Mouse (Mus musculus) CH12.LX (cell line): ENCODE measurements around the gene Acox3. TPM values are rescaled to one million over a fixed set of nuclear protein-coding genes. Genes with fewer than 3 reads are reported as not detected.

Experiments
- DNase-seq: peaks from one replicate; pipeline ENCODE4 v3.0.0-alpha.2; 2013; ENCODE audit errors: extremely low read depth
- H3K27ac ChIP-seq: 2 replicates; pipeline ENCODE4 v1.5.1; 2012; ENCODE audit warnings: low read depth, mild to moderate bottlenecking, control low read depth, moderate library complexity; ENCODE audit not compliant: insufficient read depth
- H3K27me3 ChIP-seq: replicated peaks from 2 replicates; pipeline ENCODE3; 2012; ENCODE audit warnings: inconsistent platforms
- H3K36me3 ChIP-seq, 2 experiments: replicated peaks in 1 of 2; 2 replicates each; pipeline versions ENCODE3 to v1.6.1; 2012; ENCODE audit warnings: inconsistent platforms in 1 of 2, low read length in 1 of 2, mild to moderate bottlenecking in 1 of 2, mixed read lengths in 1 of 2, moderate library complexity in 1 of 2; ENCODE audit not compliant: control insufficient read depth in 1 of 2, insufficient read depth in 1 of 2
- H3K4me1 ChIP-seq, 2 experiments: 2 replicates each; pipeline ENCODE4 v1.6.1; 2012; ENCODE audit warnings: inconsistent platforms in 1 of 2, moderate library complexity in 1 of 2; ENCODE audit not compliant: insufficient read depth in 2 of 2, control insufficient read depth in 1 of 2
- H3K4me2 ChIP-seq: 2 replicates; pipeline ENCODE4 v1.6.1; 2012; ENCODE audit warnings: low read depth, mild to moderate bottlenecking, control low read depth; ENCODE audit not compliant: poor library complexity, insufficient read depth, severe bottlenecking
- H3K4me3 ChIP-seq, 3 experiments: fragments of 150-350 bp in 1 of 3; sonication (generic) in 1 of 3; replicated peaks in 1 of 3; 2 replicates each; pipeline versions ENCODE3 to v1.5.1; 2011 to 2012; ENCODE audit warnings: low read depth in 2 of 3, low read length in 2 of 3, mild to moderate bottlenecking in 2 of 3, moderate library complexity in 2 of 3, control low read depth in 1 of 3, improper control_type of control experiment in 1 of 3, inconsistent platforms in 1 of 3, mixed read lengths in 1 of 3; ENCODE audit not compliant: poor library complexity in 1 of 3
- H3K79me2 ChIP-seq: replicated peaks from 2 replicates; pipeline ENCODE4 v1.6.1; 2012; ENCODE audit warnings: mild to moderate bottlenecking, moderate library complexity; ENCODE audit not compliant: control insufficient read depth, poor library complexity, insufficient read depth, severe bottlenecking; ENCODE audit errors: extremely low read depth
- H3K9ac ChIP-seq: 2 replicates; pipeline ENCODE4 v1.6.1; 2012; ENCODE audit warnings: low read depth, mild to moderate bottlenecking, control low read depth, moderate library complexity; ENCODE audit not compliant: insufficient read depth
- H3K9me3 ChIP-seq: replicated peaks from 2 replicates; pipeline ENCODE3; 2012; ENCODE audit warnings: low read length, inconsistent platforms, mixed read lengths
- CHD1 ChIP-seq: IDR thresholded peaks from 2 replicates; pipeline ENCODE4 v1.6.1; 2012; ENCODE audit warnings: low read depth, low read length, improper control_type of control experiment, inconsistent platforms
- CHD2 ChIP-seq: IDR thresholded peaks from 2 replicates; pipeline ENCODE4 v1.6.1; 2011; ENCODE audit warnings: low read length, improper control_type of control experiment
- E2F4 ChIP-seq: IDR thresholded peaks from 2 replicates; pipeline ENCODE4 v1.6.1; 2011; ENCODE audit warnings: low read depth, low read length, improper control_type of control experiment; ENCODE audit not compliant: insufficient replicate concordance
- EP300 ChIP-seq: IDR thresholded peaks from 2 replicates; pipeline ENCODE4 v1.6.1; 2011; ENCODE audit warnings: low read length, improper control_type of control experiment
- ETS1 ChIP-seq: conservative IDR thresholded peaks from 2 replicates; pipeline ENCODE4 v1.6.1; 2012; ENCODE audit warnings: low read depth, mild to moderate bottlenecking, inconsistent platforms, low read length, improper control_type of control experiment, moderate library complexity
- GABPA ChIP-seq: IDR thresholded peaks from 2 replicates; pipeline ENCODE4 v1.6.1; 2012; ENCODE audit warnings: low read depth, low read length, improper control_type of control experiment, inconsistent platforms; ENCODE audit not compliant: insufficient replicate concordance
- IRF4 ChIP-seq: IDR thresholded peaks from 2 replicates; pipeline ENCODE4 v1.6.1; 2014; ENCODE audit warnings: low read depth, mild to moderate bottlenecking, inconsistent platforms, low read length, improper control_type of control experiment
- JUND ChIP-seq: conservative IDR thresholded peaks from 2 replicates; pipeline ENCODE4 v1.6.1; 2011; ENCODE audit warnings: low read depth, low read length, improper control_type of control experiment
- KAT2A ChIP-seq: IDR thresholded peaks from 2 replicates; pipeline ENCODE4 v1.6.1; 2012; ENCODE audit warnings: low read length, improper control_type of control experiment, inconsistent platforms; ENCODE audit not compliant: insufficient replicate concordance
- MAFK ChIP-seq: IDR thresholded peaks from 2 replicates; pipeline ENCODE4 v1.6.1; 2011; ENCODE audit warnings: low read length, improper control_type of control experiment; ENCODE audit not compliant: insufficient replicate concordance
- MEF2A ChIP-seq: IDR thresholded peaks from 2 replicates; pipeline ENCODE4 v1.6.1; 2014; ENCODE audit warnings: low read depth, mild to moderate bottlenecking, inconsistent platforms, low read length, improper control_type of control experiment, borderline replicate concordance
- MXI1 ChIP-seq: IDR thresholded peaks from 2 replicates; pipeline ENCODE4 v1.6.1; 2011; ENCODE audit warnings: mild to moderate bottlenecking, low read depth, low read length, improper control_type of control experiment
- MYC ChIP-seq: IDR thresholded peaks from 2 replicates; pipeline ENCODE4 v1.6.1; 2011; ENCODE audit warnings: low read depth, mild to moderate bottlenecking, improper control_type of control experiment, low read length
- NELFE ChIP-seq: IDR thresholded peaks from 2 replicates; pipeline ENCODE4 v1.6.1; 2011; ENCODE audit warnings: low read depth, low read length, improper control_type of control experiment
- PAX5 ChIP-seq: IDR thresholded peaks from 2 replicates; pipeline ENCODE4 v1.6.1; 2012; ENCODE audit warnings: low read length, inconsistent platforms, mixed read lengths
- RCOR1 ChIP-seq: conservative IDR thresholded peaks from 2 replicates; pipeline ENCODE4 v1.6.1; 2012; ENCODE audit warnings: low read depth, mild to moderate bottlenecking, inconsistent platforms, low read length, improper control_type of control experiment
- SIN3A ChIP-seq: IDR thresholded peaks from 2 replicates; pipeline ENCODE4 v1.6.1; 2012; ENCODE audit warnings: low read length, improper control_type of control experiment, inconsistent platforms
- TBP ChIP-seq: conservative IDR thresholded peaks from 2 replicates; pipeline ENCODE4 v1.6.1; 2011; ENCODE audit warnings: low read depth, low read length, improper control_type of control experiment
- USF1 ChIP-seq: IDR thresholded peaks from 2 replicates; pipeline ENCODE4 v1.6.1; 2014; ENCODE audit warnings: low read depth, mild to moderate bottlenecking, inconsistent platforms, low read length, improper control_type of control experiment
- USF2 ChIP-seq: conservative IDR thresholded peaks from 2 replicates; pipeline ENCODE4 v1.6.1; 2011; ENCODE audit warnings: low read depth, low read length, improper control_type of control experiment
- ZMIZ1 ChIP-seq: IDR thresholded peaks from 2 replicates; pipeline ENCODE4 v1.6.1; 2012; ENCODE audit warnings: low read depth, mild to moderate bottlenecking, inconsistent platforms, low read length, improper control_type of control experiment
- dilution Hi-C: fragments of 300-500 bp; cut with MboI; formaldehyde crosslinking; loops from 2 replicates; pipeline ENCODE4 v1.14.3; 2020; ENCODE audit warnings: low sequenced_read_pairs; ENCODE audit not compliant: extremely low pct_unique_long_range_greater_than_20kb, extremely low pct_ligation_motif_present
- in situ Hi-C: fragments of 300-500 bp; cut with MboI; formaldehyde crosslinking; loops from 3 replicates; pipeline ENCODE4 v1.14.3; 2019; ENCODE audit warnings: low sequenced_read_pairs, low pct_ligation_motif_present, low pct_unique_long_range_greater_than_20kb, mixed read lengths
- polyA plus RNA-seq: library from polyadenylated mRNA; unstranded; fragments of >175 nt; gene quantifications from 2 replicates; pipeline ENCODE4 v1.2.1, GENCODE M21; 2012; ENCODE audit warnings: low read depth; ENCODE audit not compliant: insufficient read length
- total RNA-seq, 2 experiments: library from RNA; depleted of rRNA; stranded (reverse); fragments of 300-350 nt in 1 of 2; fragments of >200 nt in 1 of 2; gene quantifications; 2 replicates each; pipeline ENCODE4 v1.2.3; 2012 to 2014

Acox3 gene
- total and polyA plus RNA-seq, 3 experiments: 11.5 to 32.3 (median 22.3) TPM

DNA sequence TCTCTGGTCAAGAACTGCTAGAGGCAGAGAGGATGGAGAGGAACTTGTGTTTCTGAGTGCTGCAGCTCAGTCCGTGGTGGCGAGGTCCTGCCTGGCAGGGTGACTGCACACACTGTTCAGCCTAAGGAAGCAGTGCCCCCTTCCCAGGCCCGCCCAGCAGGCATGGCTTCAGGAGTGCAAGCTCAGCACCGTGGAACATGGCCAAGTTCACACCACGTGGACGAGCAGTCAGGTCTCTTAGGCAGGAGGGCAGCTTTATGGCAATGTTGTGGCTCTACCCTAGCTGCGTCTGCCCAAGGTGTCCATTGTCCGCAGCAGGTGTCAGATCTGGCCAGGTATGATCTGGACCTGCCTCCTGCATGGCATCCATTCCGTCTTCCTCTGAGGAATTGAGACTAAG, 28.3 kb downstream of the Acox3 start:
- in situ Hi-C loops: no loop called here
- Histone ChIP-seq H3K27ac (no peak overlapping the region), H3K36me3 (peaks cover 40 to 88% of the 10 kb centered on the region in 2 experiments)
- dilution Hi-C loops: no loop called here
- TF ChIP-seq ETS1: no peak
- TF ChIP-seq KAT2A: no peak
- TF ChIP-seq EP300: no peak
- TF ChIP-seq JUND: no peak
- no peak for TF ChIP-seq MEF2A
- TF ChIP-seq, all 38 proteins: peak for 0
- no peaks in the 10 kb centered on the region for H3K79me2 ChIP-seq
- DNase-seq: no peak
- no peak overlapping the region for H3K9ac ChIP-seq
- H3K27me3 ChIP-seq: no peaks in the 10 kb centered on the region
- peaks cover 0 to 19% of the 10 kb centered on the region in 2 experiments; a peak in 2 of 4 replicates for H3K4me1 ChIP-seq
- H3K4me2 ChIP-seq: no peak overlapping the region
- no peaks in the 10 kb centered on the region for H3K9me3 ChIP-seq
- H3K4me3 ChIP-seq: no peak overlapping the region

GRCm38 (mm10) chr5:35611900-35612299, 29.1 kb downstream of the Acox3 start:
- TF ChIP-seq MAFK: no peak
- no peak for TF ChIP-seq GABPA
- no peak for TF ChIP-seq SIN3A
- TF ChIP-seq NELFE: no peak
- TF ChIP-seq PAX5: no peak
- no peak for TF ChIP-seq CHD1
- no peak for TF ChIP-seq ETS1
- no peak for TF ChIP-seq E2F4
- no peak for TF ChIP-seq RCOR1
- no peak for TF ChIP-seq USF1
- TF ChIP-seq EP300: no peak
- no peak for TF ChIP-seq CHD2
- no peak for TF ChIP-seq TBP
- no peak for TF ChIP-seq MEF2A
- no peak for TF ChIP-seq USF2
- TF ChIP-seq IRF4: no peak
- no peak for TF ChIP-seq MYC
- no peak for TF ChIP-seq ZMIZ1
- no peak for TF ChIP-seq MXI1
- TF ChIP-seq, all 38 proteins: peak for 0
- H3K27ac ChIP-seq: no peak overlapping the region
- H3K27me3 ChIP-seq: no peaks in the 10 kb centered on the region
- no peak overlapping the region for H3K9ac ChIP-seq
- dilution Hi-C loops (no loop called here), in situ Hi-C loops (no loop called here)
- H3K79me2 ChIP-seq: no peaks in the 10 kb centered on the region
- no peaks in the 10 kb centered on the region for H3K9me3 ChIP-seq
- peaks cover 40 to 87% of the 10 kb centered on the region in 2 experiments for H3K36me3 ChIP-seq
- no peak overlapping the region for H3K4me2 ChIP-seq
- H3K4me3 ChIP-seq: no peak overlapping the region
- peaks cover 0 to 23% of the 10 kb centered on the region in 2 experiments; a peak in 2 of 4 replicates for H3K4me1 ChIP-seq
- DNase-seq: no peak
